Mouse (Mus musculus): ENCODE results near the gene Chrna5. TPM values are rescaled to one million over a fixed set of nuclear protein-coding genes. Genes with fewer than 3 reads are reported as not detected.

Gene Chrna5
- polyA plus RNA-seq, 1 experiment from 2014 or later, result 0.20 TPM

Other genes with a start within 250 kb of the Chrna5 start
- gene Wdr61, start 246.4 kb upstream of the Chrna5 start, polyA plus RNA-seq (2016; fragmentation: Nextera tagmentation; extraction: Ambion mirVana), result 124 and 127 TPM in 2 replicates
- 7.5 and 10.8 TPM in 2 replicates for gene Crabp1, start 216.1 kb upstream of the Chrna5 start, polyA plus RNA-seq (2016; fragmentation: Nextera tagmentation; extraction: Ambion mirVana)
- gene Ireb2, start 117.1 kb upstream of the Chrna5 start, polyA plus RNA-seq (2016; fragmentation: Nextera tagmentation; extraction: Ambion mirVana), result 17.9 and 18.2 TPM in 2 replicates
- gene Hykk, start 63.6 kb upstream of the Chrna5 start, polyA plus RNA-seq (2016; fragmentation: Nextera tagmentation; extraction: Ambion mirVana), result 1.8 TPM in 2 replicates
- 211 and 216 TPM in 2 replicates for gene Psma4, start 30.1 kb upstream of the Chrna5 start, polyA plus RNA-seq (2016; fragmentation: Nextera tagmentation; extraction: Ambion mirVana)
- gene AY074887, start 29.9 kb upstream of the Chrna5 start, polyA plus RNA-seq (2016; fragmentation: Nextera tagmentation; extraction: Ambion mirVana), result 0.48 and 0.61 TPM in 2 replicates
- 0.06 TPM in 1 of 2 replicates, not detected in the other for gene Chrna3, start 45.7 kb downstream of the Chrna5 start, polyA plus RNA-seq (2016; fragmentation: Nextera tagmentation; extraction: Ambion mirVana)
- gene Chrnb4, start 67.9 kb downstream of the Chrna5 start, polyA plus RNA-seq (2016; fragmentation: Nextera tagmentation; extraction: Ambion mirVana), result 0.04 TPM in 1 of 2 replicates, not detected in the other
- 24.9 and 26.9 TPM in 2 replicates for gene Ube2q2, start 168.0 kb downstream of the Chrna5 start, polyA plus RNA-seq (2016; fragmentation: Nextera tagmentation; extraction: Ambion mirVana)
- 33.0 and 36.3 TPM in 2 replicates for gene Fbxo22, start 228.0 kb downstream of the Chrna5 start, polyA plus RNA-seq (2016; fragmentation: Nextera tagmentation; extraction: Ambion mirVana)

Measured in liver, embryonic 12.5 days (tissue).